Mouse (Mus musculus): ENCODE data around the gene Nucks1. TPM values are rescaled to one million over a fixed set of nuclear protein-coding genes. Genes with fewer than 3 reads are reported as not detected.
"Not testable (repeated sequence)": the region's sequence is repeated elsewhere in the genome, so short reads cannot be mapped to it uniquely, and the experiment has no call there.

Nucks1 gene
- total RNA-seq (2022): 10 to 100 TPM; 73.0 to 79.7 (median 76.5) TPM

DNA sequence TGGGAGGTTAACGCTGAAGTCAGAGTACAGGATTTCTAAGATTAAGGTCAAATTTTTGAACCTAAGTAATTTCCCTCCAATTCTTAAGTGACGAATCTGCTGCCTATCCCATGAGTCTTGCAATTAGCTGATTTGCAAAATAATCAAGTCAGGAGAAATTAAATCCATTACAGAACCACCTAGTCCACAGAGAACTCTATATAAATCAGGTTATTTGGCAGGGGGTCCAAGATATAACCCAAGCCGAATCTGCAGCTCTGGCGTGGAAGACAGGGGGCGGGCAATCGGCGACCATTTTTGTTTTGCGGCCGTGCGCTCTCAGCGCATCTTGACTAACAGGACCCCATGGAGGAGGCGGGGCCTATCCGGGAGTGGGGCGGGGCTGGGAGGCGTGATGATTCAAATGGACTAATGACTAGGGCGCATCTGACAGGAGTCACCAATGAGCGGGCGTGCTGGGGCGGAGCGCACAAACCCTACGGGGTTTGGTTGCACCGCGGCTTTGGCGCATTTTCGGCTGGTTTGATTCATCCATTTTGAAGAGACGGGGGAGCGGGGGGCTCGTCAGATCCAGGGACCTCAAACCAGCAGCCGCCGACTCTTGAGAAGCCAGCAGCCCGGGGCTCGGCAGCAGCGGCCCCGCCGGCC, at the start of gene Nucks1:
Gene Nucks1, plus strand, starts transcription at position 534 of the 648 bp plus-strand sequence.
- DNase-seq (ENCODE audit: low spot score in 2 of 2): peak; percentile 100

DNA sequence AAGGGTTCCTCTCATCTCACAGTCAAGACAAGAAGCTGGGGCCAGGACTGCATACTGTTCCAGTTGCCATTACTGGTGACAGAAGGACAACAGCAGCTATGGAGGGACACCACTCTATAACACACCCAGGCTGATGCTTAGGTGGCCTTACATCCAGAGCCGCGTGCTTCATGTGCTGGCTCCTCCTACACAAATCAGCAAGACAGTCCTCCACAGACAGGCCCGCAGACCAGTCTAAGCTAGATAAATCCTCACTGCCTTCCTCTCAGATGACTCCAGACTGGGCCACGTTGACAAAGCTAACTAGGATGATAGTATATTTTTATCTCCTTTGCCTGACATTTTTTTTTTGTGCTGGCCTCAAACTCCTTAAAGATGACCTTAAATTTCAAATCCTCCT, 48.5 kb upstream of the Nucks1 start:
- no peak for DNase-seq (ENCODE audit: low spot score in 2 of 2)

DNA sequence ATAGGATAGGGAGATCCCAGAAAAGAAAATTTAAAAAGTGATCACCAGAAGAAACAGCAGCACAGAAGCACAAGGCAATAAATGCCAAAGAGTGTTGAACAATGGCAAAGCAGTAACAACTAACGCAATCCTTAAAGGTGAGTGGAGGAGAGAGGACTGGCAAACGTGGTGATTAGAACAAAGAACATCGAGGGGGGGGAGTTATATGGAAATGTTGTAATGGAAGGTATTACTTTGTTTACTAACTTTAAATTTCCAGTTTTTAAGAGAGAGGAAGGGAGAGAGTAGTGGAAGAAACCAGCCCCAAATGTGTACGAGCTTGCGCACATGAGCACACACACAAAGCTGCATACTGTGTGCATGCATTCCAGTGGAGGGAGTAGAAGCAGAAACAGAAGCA, 44.7 kb upstream of the Nucks1 start:
- DNase-seq (ENCODE audit: low spot score in 2 of 2): no peak

DNA sequence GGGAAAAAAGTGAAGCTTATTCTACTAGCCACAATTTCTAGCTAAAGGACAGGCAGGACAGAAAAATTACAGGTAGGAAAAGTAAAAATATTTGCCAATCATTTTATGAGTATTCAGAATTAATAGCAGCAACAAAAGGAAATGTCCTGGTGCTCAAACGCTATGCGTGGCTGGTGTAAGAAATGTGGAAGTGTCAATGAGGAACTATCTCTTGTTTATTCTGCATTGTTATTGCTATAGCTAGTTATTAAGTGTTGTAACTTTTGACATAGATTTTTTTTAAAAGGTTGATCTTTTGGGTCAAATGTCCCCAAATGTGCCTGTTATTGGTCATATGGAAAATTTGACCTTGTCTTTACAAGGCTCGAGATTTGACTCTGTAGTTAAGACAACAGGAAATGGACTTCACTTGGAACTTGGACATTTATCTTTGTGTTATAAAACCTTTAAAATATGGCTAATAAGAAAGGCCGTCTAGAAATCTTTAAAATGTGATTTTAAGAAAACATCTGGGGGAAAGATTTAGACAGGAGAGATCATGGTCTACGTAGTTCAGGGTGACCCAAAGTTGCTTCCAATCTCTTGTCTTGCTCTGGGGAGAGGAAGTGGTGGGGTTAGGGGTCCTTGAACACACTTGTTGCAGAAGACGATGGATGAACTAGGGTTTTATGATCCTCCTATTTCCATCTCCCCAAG, 43.9 kb upstream of the Nucks1 start:
- no peak for DNase-seq (ENCODE audit: low spot score in 2 of 2)

DNA sequence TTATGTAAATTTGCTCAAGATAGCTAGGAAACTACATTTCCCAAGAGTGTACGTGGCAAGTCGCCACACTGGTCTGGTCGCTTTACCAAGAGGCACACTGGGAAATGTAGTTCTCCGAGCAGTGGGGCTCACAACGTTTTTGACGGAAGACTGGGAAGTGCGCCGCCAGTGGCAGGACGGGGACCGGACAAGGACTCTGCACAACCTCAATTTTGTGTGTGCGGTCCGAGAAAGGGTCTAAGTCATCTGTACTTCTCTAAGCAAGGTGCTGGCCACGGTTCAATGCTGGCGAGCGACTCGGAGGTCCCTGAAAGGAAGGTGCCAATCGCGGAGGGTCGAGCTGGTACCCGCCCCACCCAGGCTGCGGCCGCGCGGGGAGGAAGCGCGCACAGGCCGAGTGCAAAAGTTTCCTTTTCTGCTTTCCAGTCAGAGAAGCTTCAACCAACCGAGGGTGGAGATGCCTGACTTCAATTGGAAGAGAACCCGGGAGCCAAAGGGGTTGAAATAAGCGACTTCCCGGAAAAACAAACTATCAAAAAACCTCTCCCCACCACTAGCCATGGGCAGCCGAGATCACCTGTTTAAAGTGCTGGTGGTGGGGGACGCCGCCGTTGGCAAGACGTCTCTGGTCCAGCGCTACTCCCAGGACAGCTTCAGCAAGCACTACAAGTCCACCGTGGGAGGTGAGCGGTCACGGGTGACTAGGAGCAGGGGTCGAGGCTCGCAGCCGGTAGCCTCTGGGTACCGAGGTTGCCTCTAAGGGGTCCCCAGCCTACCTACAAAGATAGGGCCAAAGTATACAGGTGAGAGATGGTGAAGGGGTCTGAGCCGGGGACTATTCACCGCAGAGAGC, 43.0 kb upstream of the Nucks1 start, which contains the start of gene Rab29:
Gene Rab29, plus strand, starts transcription at position 132 of the 853 bp plus-strand sequence.
- peak; percentile 89 to 90 for DNase-seq (ENCODE audit: low spot score in 2 of 2)

DNA sequence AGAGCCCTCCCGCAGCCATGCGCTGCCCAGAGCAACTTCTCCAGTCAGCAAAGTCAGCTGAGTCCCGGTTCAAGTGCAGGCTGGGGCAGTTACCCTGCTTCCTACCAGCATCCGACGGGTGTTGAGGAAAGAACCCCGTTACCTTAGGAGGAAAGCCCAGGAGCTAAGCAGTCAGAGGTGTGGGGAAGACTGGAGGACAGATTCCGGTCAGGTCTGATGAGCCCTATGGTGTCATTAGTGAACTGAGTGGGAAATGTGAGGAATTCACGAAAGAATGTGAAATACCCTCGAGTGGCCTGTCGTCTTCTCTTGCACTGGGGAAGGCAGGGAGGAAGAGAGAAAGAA, 42.4 kb upstream of the Nucks1 start:
- DNase-seq (ENCODE audit: low spot score in 2 of 2): no peak

DNA sequence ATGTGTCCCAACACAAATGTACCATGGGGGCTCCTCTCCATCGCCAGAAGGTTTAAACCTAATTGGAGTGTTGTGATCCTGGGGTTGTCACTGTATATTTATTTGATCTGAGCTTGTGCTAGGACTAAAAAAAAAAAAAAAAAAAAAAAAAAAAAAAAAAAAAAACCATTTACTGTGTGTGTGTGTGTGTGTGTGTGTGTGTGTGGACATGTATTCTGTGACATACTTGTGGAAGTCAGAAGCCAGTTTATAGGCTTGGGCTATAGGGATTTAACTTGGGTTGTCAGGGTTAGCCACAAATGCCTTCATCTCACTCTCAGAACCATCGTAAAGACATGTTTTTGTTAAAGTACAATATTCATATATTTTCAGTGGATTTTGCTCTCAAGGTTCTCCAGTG, 40.8 kb upstream of the Nucks1 start:
- no peak for DNase-seq (ENCODE audit: low spot score in 2 of 2)

DNA sequence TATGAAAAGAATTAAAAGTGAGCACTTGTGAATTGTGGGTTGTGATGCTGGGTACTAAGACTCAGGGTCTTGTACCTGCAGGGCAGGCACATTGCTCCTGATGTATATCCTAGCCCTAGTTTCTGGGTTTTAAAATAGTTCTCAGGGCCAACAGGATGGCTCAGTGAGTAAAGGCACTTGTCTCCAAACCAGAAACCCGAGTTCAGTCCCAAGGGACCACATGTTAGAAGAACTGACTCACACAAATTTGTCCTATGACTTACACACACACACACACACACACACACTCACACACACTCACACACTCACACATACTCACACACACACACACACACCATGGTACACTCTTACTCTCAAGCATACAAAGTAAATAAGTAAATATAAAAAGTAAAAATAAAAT, 37.5 kb upstream of the Nucks1 start:
- DNase-seq (ENCODE audit: low spot score in 2 of 2): no peak

DNA sequence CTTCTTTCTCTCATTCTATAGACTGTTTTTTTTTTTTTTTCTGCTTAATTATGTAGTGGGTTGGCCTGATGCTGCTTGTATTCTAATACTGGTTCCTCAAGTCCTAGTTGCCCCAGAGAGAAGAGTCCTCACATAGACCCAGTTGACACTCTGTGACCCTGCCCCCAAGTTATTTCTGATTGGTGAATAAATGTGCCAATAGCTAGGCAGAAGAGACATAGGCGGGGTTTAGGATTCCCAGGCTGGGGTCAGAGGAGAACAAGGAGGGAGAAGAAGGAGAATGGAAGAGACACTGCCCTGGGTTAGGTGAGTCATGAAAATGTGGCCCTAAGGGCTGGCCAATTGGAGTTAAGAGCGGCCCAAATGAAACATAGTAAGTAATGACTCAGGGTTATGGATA, 30.5 kb upstream of the Nucks1 start:
- no peak for DNase-seq (ENCODE audit: low spot score in 2 of 2)

DNA sequence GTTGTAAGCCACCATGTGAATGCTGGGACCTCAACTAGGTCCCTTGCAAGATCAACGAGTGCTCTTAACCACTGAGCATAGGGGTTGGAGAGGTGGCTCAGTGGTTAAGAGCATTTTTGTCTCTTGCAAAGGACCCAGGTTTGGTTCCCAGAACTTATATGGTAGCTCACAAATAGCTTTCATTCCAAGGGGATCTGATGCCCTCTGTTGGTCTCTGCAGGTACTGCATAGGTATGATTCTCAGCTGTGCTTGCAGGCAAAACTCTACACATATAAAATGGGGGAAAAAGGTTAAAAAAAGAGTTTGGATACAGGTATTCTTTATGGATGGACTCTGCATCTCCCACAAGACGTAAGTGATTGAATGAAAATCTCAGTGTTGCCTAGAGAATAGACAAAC, 27.5 kb upstream of the Nucks1 start:
- no peak for DNase-seq (ENCODE audit: low spot score in 2 of 2)

DNA sequence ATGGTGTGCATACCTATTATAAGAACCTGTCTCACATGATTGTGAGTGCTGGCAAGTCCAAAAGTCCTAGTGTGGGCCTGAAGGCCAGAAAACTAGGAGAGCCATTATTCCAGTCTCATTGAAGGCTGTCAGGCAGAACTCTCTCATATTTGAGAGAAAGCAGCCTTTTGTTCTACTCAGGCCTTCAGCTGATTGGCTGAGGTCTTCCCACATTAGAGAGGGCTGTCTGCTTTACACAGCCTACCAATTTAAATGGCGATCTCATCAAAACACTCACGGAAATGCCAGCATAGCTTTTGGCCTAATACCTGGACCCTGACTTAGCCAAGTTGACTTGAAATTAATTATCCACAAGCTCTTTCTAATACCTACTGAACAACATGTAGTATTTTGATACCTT, 24.2 kb upstream of the Nucks1 start:
- no peak for DNase-seq (ENCODE audit: low spot score in 2 of 2)

DNA sequence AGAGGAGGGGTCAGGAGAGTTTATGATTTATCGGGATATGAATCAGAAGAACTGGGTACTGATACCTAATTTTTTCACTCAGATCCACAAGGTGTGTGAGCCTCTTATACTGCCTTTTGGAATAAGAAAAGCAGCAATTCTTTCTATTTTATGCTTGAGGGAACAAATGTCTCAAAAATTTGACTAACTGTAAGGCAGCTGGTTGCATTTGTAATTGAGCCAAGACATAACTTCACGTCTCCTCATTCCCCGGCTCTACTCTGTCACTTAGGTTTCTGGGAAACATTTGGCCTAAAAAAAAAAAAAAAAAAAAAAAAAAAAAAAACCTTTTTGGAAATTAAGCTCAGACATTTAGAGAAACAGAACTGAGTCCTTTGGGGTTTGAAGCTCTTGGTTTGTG, 23.7 kb upstream of the Nucks1 start:
- no peak for DNase-seq (ENCODE audit: low spot score in 2 of 2)

DNA sequence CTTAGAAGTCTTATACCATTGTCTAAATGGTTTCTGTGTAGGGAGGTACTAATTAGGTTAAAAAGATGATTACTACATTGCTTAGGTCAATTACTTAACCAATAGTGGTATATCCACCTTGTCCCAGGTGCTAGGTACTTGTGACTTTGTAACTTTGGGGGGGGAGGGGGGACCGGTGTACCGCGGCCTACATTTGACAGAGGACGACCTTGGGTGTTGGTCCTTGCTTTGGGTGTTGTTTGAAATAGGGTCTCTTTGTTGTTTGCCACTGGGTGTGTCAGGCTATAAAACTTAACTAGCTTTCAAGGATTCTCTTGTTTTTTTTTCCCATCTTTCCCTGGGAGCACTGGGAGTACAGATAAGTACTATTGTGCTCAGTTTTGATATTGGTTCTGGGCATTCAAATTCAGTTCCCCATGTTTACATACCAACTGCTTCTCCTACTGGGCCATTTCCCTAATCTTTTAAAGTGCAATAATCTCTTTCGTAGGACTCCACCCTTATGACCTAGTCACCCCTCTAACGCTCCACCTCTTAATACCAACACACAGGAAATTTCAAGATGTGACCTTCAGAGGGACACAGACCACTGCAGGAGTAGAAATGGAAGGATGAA, 20.2 kb upstream of the Nucks1 start:
- DNase-seq (ENCODE audit: low spot score in 2 of 2): no peak

DNA sequence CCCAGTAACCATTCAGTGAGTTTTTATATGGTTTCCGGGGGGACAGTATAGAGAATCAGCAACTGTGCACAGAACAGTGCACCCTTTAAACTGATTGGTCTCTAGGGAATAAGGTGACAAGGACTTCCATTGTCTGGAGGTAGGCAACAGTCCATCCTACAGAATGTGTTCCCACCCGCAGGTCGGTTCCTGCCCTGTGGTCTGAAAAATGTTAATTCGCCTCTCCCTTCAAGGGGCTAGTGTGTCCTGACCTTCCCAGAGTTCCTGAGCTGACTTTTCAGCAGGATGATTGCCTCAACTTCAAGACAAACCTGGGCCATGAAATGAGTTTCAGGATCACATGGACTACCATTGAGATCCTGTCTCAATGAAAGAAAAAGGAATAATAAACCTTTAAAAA, 18.9 kb upstream of the Nucks1 start:
- no peak for DNase-seq (ENCODE audit: low spot score in 2 of 2)

DNA sequence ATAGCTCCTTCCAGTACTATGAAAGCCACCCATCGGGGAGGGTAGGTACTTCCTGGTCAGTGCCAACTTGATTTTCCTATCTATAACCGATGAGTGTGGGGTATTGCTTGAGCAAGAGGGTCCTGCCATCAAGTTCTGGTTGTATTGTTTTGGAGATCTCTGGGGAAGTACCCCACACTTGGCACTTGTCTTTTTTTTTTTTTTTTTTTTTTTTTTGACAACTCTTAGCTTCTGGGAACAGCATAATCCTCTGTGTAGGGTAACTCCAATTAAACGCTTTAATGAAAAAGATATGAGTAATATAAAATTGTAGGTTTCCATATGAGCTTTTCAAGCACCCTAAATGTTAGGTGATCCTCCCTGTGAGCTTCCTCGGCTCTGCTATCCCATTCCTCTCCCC, 7.7 kb upstream of the Nucks1 start:
- no peak for DNase-seq (ENCODE audit: low spot score in 2 of 2)

DNA sequence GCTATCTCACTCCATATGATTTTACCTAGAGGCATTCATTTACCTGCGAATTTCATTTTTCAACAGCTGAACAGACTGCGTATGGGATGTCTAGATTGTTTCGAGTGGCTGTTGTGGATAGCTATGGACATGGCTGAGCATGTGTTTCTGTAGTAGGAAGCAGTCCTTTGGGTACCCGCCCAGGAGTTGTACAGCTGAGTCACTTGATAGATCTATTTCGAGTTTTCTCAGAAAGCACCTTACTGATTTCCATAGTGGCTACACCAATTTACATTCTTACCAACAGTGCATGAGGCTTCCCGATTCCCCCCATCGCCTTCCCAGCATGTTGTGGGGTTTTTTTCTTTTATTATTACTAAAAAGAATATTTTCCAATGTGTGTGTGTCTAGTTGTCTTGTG, 7.1 kb upstream of the Nucks1 start:
- no peak for DNase-seq (ENCODE audit: low spot score in 2 of 2)

DNA sequence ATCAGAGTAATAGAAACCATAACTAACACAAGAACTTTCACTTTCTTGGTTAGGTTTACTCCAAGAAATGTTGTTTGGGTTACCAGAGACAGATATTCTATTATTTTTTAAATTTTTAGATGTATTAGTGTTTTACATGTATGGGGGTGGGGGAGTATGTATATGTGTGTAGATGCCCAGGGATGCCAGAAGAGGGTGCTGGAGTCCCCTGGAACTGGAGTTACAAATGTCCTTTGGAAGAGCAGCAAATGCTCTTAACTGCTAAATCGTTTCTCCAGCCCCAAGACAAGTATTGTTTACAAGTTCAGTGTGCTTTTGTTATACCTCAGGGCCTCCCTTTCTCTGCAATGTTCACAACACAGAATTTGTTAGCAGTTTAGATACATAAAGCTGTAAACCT, 4.8 kb upstream of the Nucks1 start:
- no peak for DNase-seq (ENCODE audit: low spot score in 2 of 2)

DNA sequence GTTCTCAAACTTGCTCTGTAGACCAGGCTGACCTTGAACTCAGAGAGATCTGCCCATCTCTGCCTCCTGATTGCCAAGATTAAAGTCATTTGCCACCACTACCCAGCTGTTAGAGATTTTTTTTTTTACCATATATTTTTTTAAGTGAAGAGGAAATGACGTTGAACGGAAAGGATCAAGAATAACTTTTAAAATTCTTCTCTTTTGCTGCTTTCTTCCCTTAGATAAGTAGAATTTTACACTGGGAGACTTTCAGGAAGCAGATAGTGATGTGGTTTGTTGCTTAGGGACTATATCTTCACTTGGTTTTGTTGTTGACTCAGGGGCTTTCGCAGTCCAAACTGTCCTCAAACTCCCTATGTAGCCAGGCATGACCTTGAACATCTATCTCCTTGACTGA, 1.9 kb upstream of the Nucks1 start:
- no peak for DNase-seq (ENCODE audit: low spot score in 2 of 2)

DNA sequence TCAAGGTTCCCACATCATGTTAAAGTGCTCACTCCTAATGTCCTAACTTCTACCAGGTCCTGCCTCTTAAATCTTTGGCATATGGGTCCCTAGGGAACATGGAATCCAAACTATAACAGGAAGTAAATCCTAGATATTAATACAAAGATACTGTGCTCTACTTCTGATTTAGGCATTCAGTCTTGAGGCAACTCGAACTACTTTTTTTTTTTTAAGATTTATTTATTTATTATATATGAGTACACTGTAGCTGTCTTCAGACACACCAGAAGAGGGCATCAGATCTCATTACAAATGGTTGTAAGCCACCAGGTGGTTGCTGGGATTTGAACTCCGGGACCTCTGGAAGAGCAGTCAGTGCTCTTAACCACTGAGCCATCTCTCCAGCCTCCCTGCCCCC, 1.1 kb upstream of the Nucks1 start:
- not testable (repeated sequence) for DNase-seq (ENCODE audit: low spot score in 2 of 2)

DNA sequence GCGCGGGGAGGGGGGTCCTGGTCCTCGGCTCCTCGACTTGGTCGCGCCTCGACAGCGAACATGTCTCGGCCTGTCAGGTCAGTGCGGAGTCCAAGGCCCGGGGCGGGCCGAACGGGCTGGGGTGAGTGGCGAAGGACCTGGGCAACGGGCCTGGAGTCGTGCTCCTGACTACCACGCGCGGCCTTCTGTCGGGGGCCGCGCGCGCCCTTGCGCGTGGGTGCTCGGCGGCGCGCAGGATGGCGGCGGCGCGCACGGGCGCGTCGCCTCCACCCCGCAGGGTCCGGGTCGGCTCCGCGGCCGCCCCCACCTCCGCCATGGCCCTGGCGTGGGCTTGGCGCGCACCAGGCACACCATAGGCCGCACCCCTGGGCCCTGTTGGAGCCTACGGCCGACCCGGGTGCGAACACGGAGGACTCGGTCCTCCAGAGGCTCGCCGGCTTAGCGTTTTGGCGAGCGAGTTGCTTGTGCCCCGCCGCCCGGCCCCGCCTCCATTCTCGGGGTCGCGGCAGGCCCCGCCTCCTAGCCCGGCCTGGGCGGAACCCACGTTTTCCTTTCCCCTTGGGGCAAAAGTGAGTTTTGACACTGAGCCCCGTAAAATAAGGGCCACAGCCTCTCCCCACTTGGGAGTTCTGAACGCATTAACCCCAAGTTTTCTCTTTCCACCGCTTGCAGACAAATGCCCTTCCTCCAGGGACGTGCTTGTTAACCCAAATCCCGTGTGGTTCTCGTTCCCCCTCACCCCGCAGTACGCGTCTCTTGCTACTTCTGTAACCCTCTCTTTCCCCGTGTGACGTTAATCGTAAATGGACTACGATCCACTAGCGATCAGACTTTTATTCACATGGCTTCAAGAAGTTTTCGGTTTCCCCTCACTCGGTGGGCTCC, 582 bp downstream of the Nucks1 start:
- DNase-seq (ENCODE audit: low spot score in 2 of 2): peak; percentile 70 to 71

DNA sequence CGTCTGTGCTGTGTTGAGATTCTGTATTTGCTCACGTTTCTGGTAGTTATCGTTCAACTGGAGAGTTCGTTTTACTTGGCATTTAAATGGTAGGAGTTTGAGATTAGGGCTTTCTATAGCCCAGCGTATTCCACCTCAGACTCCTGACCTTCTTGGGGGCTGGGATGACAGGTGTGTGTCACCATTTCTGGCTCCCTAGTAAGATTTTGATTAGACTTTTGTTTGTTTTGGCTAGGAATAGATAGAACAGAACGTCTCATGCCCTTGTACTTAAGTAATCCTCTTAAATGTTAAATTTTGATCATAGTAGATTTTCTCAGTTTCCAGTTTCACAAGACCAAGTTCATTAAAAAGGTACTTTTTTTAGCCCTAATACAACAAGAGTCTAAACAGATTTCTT, 7.3 kb downstream of the Nucks1 start:
- DNase-seq (ENCODE audit: low spot score in 2 of 2): no peak

Measured in gastrocnemius, adult 8-10 months (tissue).